Mouse (Mus musculus) thymus, adult 2 months (tissue): ENCODE results near the gene Trpc7. TPM values are rescaled to one million over a fixed set of nuclear protein-coding genes. Genes with fewer than 3 reads are reported as not detected.
A peak's percentile ranks its signal among the peaks of the same experiment; 100 is the strongest.

Experiments
- DNase-seq: peaks from one replicate; pipeline ENCODE4 v3.0.0; 2021
- H3K27ac ChIP-seq: fragments of 200-500 bp; 2 replicates; pipeline ENCODE4 v1.5.1; 2012; ENCODE audit warnings: low read length, control low read depth; ENCODE audit not compliant: control insufficient read depth, insufficient read depth
- H3K27me3 ChIP-seq: fragments of 200-500 bp; 2 replicates; pipeline ENCODE4 v1.6.1; 2012; ENCODE audit warnings: mild to moderate bottlenecking, low read length, moderate library complexity, mixed read lengths; ENCODE audit not compliant: control insufficient read depth, insufficient read depth
- H3K36me3 ChIP-seq: fragments of 200-500 bp; 2 replicates; pipeline ENCODE4 v1.6.1; 2012; ENCODE audit warnings: mild to moderate bottlenecking, low read length, moderate library complexity; ENCODE audit not compliant: control insufficient read depth, insufficient read depth
- H3K4me1 ChIP-seq: fragments of 200-500 bp; replicated peaks from 2 replicates; pipeline ENCODE4 v1.6.1; 2012; ENCODE audit warnings: low read length; ENCODE audit not compliant: control insufficient read depth, insufficient read depth
- H3K4me3 ChIP-seq: fragments of 200-500 bp; 2 replicates; pipeline ENCODE4 v1.5.1; 2012; ENCODE audit warnings: mild to moderate bottlenecking, low read length, control low read depth, moderate library complexity; ENCODE audit not compliant: control insufficient read depth, insufficient read depth
- CTCF ChIP-seq: fragments of 200-500 bp; IDR thresholded peaks from 2 replicates; pipeline ENCODE4 v1.5.1; 2012; ENCODE audit warnings: mild to moderate bottlenecking, control low read depth, low read length, moderate library complexity, borderline replicate concordance; ENCODE audit not compliant: control insufficient read depth, poor library complexity, insufficient read depth; ENCODE audit errors: extremely low read depth
- POLR2A ChIP-seq: fragments of 200-500 bp; IDR thresholded peaks from 2 replicates; pipeline ENCODE4 v1.6.1; 2012; ENCODE audit warnings: mild to moderate bottlenecking, low read length, control low read depth, moderate library complexity; ENCODE audit not compliant: control insufficient read depth, poor library complexity, insufficient read depth; ENCODE audit errors: extremely low read depth
- WGBS: fragments of 180-500 bp; shearing (Covaris S2); methylation state at CpG from one replicate; pipeline ENCODE4 v1.1.7; 2018; 5-methylcytosine and 5-hydroxymethylcytosine counted together
- polyA plus RNA-seq: library from polyadenylated mRNA; depleted of rRNA; stranded (reverse); fragments of >200 nt; gene quantifications from 2 replicates; pipeline ENCODE4 v1.2.3, GENCODE M21; 2012

Gene Trpc7
- polyA plus RNA-seq, 1 experiment, result 0.05 TPM

DNA sequence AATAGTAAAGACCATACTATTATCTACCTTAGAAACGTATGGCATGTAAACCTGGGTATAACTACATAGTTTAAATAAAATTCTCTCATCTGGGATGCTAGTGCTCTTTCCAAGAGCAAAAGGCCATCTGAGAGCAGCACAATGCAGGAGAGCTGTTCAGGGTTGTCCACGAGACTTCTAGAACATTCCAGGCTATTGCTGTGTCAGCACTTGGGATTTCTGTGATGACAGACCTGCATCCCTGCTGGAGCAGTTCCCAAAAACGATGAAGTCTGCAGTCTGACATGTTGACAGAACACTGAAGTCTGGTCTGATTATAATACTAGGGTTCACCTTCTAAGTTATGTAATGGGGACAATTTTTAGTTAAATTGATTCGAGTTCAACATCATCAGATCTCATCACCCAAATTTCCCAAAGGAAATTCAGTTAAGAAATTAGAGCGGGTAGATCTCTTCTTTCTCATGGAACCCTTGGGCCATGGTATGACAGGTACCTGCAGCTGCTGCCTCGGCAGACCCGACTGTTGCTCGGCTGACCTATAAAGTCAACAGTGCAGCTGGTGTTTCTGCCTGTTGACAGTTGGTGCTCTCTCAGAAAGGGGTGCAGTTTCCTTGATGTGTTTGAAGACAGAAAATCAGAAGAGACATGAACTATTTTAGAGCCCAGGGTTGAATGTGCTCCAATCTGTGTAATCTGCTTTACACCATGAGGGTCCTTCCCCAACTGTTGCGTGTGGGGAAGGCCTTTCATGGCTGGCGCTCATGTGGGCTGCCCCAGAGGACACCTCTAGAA lies 148.9 kb downstream of the Trpc7 start:
- peak overlapping the region; percentile 63; the same call in 1 of the 2 replicates for H3K27ac ChIP-seq
- no peaks in the 10 kb centered on the region for H3K36me3 ChIP-seq
- no peaks in the 10 kb centered on the region for H3K27me3 ChIP-seq
- H3K4me1 ChIP-seq, result peaks cover 45% of the 10 kb centered on the region
- DNase-seq, result peak; percentile 32
- 48% methylated on average over 10 of the region's 10 CpGs for WGBS
- no peak overlapping the region for H3K4me3 ChIP-seq
- TF ChIP-seq CTCF (no peak), POLR2A (no peak)

DNA sequence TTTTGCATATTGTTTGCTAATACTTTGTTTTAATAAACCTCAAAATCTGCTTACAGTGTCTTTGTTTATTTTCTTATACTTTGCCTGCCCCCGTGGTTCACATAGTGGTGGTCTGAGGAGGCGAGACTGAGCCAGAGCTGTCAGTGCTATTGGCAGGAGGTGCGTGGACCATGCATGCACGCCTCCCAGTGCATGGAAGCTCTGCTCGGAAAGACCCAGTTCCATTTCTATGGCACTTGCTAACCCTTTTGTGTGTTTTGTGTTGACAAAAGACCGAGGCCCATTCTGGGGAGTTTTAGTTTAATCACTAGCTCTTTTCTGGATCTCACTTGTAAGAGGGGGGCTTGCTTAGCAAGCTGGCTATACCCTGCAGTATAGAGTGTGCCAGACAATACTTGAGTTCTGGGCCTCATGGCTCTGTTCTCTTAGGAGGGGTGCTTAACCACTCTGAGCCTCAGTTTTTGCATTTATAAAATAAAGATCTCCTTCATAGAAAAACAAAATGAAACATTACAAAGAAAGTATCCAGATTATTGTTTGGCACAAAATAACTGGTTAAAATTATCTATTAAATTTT lies 153.4 kb downstream of the Trpc7 start:
- DNase-seq, result no peak
- Histone ChIP-seq H3K4me1 (peaks cover 38% of the 10 kb centered on the region), H3K36me3 (peaks cover 15% of the 10 kb centered on the region), H3K27ac (no peak overlapping the region), H3K4me3 (no peak overlapping the region), H3K27me3 (no peaks in the 10 kb centered on the region)
- TF ChIP-seq POLR2A, result no peak
- TF ChIP-seq CTCF, result no peak
- WGBS, result 94% methylated on average over 6 of the region's 6 CpGs

DNA sequence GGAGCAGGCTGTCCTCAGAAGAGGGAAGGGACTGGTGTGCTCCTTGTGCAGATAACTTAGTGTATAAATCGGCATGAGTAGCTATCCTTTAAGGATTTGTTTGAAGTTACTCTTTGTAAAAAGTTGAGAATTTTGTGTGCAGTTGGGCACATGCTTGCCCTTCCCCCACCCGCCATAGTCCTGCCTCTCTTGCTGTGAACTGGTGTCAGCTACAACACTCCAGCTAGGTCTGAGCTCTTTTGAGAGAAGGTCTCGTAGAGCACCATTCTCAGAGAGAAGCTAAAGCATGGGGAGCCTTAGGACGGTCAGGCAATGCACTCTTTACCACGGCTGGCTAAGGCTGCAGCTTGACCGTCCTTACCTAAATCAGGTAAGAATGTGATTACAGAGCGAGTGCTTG lies 154.1 kb downstream of the Trpc7 start:
- 95% methylated on average over 7 of the region's 7 CpGs for WGBS
- Histone ChIP-seq H3K27ac (no peak overlapping the region), H3K36me3 (peaks cover 21% of the 10 kb centered on the region), H3K4me3 (no peak overlapping the region), H3K27me3 (no peaks in the 10 kb centered on the region), H3K4me1 (peaks cover 32% of the 10 kb centered on the region)
- no peak for DNase-seq
- TF ChIP-seq POLR2A (no peak), CTCF (no peak)

DNA sequence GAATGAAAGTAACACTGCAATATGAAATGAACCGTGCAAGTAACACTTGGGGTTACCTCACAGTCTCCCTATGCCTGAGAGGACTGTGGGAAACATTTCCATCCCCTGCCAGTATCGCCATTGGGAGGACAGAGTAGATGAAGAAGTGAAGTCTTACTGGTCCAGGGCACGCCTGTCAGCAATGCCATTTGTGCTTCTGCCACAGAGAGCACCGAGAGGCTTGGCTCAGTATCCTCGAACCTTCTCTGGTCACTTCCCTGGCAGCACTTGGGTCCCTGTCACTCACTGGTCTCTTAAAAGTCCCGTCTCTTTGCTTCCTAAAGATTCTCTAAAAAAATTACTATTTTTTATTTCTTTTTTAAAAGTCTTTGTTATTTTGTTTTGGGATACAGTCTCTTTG lies 155.3 kb downstream of the Trpc7 start:
- no peak for DNase-seq
- TF ChIP-seq POLR2A, result no peak
- TF ChIP-seq CTCF, result no peak
- Histone ChIP-seq H3K27me3 (no peaks in the 10 kb centered on the region), H3K4me1 (peaks cover 26% of the 10 kb centered on the region), H3K4me3 (no peak overlapping the region), H3K36me3 (peaks cover 32% of the 10 kb centered on the region), H3K27ac (no peak overlapping the region)
- WGBS, result 82% methylated on average over 6 of the region's 6 CpGs

DNA sequence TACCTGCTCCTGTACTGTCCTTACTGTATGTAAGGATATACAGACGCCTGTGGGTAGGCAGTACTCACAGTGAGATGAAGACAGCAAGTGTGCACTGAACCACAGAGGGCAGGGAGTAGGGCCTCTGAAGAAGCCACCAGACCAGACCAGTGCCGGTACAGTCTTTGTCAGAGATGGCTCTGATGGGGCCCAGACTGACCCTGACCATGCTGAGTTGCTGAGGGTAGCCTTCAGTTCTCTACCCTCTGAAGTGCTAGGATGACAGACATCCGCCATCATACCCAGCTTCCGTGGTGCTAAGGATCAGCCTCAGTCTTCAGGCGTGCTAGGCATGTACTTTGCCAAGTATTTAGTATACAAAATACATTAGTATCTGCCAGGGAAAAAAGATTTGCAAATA lies 156.2 kb downstream of the Trpc7 start:
- DNase-seq, result no peak
- no peak overlapping the region for H3K4me3 ChIP-seq
- H3K36me3 ChIP-seq, result peaks cover 33% of the 10 kb centered on the region
- H3K27me3 ChIP-seq, result no peaks in the 10 kb centered on the region
- H3K4me1 ChIP-seq, result peaks cover 25% of the 10 kb centered on the region
- TF ChIP-seq POLR2A (no peak), CTCF (no peak)
- 99% methylated on average over 5 of the region's 5 CpGs for WGBS
- H3K27ac ChIP-seq, result no peak overlapping the region

DNA sequence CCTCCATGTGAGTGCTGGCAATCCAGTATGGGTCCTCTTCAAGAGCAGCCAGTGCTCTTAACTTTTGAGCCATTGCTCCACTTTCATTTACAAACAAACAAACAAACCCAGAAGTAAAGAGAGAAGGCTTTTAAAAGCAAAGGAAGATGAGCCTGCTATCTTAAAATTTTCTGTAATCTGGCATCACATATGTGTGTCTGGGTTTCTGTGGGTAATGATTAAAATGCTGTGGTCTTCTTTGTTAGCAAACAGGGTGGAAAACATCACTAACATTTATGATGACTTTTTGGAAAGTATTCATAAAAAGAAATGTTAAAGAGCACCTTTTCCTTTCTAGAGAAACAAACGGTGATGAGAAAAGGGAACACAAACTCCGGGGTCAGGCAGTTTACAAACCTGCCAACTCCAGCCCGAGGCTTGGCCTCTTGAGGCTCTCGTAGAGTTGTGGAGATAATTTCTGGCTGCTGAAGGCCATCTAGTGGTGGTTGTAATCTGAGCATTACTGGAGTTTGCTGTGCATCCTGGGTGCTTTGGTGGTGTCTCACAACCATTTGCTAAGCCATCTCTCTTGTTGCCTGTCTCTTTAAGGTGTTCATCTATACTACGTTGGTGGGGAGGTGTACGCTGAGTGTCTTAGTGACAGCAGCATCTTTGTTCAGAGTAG lies 160.4 kb downstream of the Trpc7 start:
- no peak for DNase-seq
- Histone ChIP-seq H3K36me3 (peaks cover 51% of the 10 kb centered on the region), H3K27ac (no peak overlapping the region), H3K4me3 (no peak overlapping the region), H3K4me1 (peaks cover 4% of the 10 kb centered on the region), H3K27me3 (no peaks in the 10 kb centered on the region)
- no peak for TF ChIP-seq CTCF
- no peak for TF ChIP-seq POLR2A
- WGBS, result 60% methylated on average over 6 of the region's 6 CpGs

DNA sequence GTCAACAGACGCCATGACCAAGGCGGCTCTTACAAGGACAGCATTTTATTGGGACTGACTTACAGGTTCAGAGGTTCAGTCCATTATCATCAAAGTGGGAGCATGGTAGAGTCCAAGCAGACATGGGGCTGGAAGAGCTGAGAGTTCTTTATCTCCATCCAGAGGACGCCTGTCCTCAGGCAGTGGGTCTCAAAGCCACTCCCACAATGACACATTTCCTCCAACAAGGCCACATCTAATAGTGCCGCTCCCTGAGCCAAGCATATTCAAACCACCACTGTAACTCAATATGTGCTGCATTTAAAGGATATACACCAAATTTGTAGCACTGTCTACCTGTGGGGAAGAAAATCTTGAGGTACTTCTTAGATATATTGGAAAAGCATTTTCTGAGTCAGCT lies 161.2 kb downstream of the Trpc7 start:
- Histone ChIP-seq H3K4me1 (peaks cover 2% of the 10 kb centered on the region), H3K4me3 (no peak overlapping the region), H3K27me3 (no peaks in the 10 kb centered on the region), H3K36me3 (peaks cover 58% of the 10 kb centered on the region), H3K27ac (no peak overlapping the region)
- TF ChIP-seq POLR2A (no peak), CTCF (no peak)
- WGBS, result 65% methylated on average over 4 of the region's 4 CpGs
- no peak for DNase-seq
